Mouse (Mus musculus) ZHBTc4 (cell line): ENCODE results near the gene Plekhg1.
A peak's percentile ranks its signal among the peaks of the same experiment; 100 is the strongest.

Source experiments
- DNase-seq: peaks from one replicate; pipeline ENCODE4 v3.0.0-alpha.2; 2011; ENCODE audit warnings: low read depth, low spot score

The Plekhg1 gene

GRCm38 (mm10) chr10:3829472-3829871, 89.3 kb downstream of the Plekhg1 start:
- DNase-seq = no peak

- no peak for DNase-seq
These were observed 90.5 kb downstream of the Plekhg1 start for GRCm38 (mm10) chr10:3830618-3831017.

GRCm38 (mm10) chr10:3831597-3832351, 91.6 kb downstream of the Plekhg1 start:
- DNase-seq = no peak

GRCm38 (mm10) chr10:3834060-3834459, 93.9 kb downstream of the Plekhg1 start:
- DNase-seq = peak; percentile 35

GRCm38 (mm10) chr10:3834678-3835077, 94.5 kb downstream of the Plekhg1 start:
- peak; percentile 48 for DNase-seq

- no peak for DNase-seq
These were observed 95.5 kb downstream of the Plekhg1 start for GRCm38 (mm10) chr10:3835616-3836015.

GRCm38 (mm10) chr10:3839748-3840432, 99.7 kb downstream of the Plekhg1 start:
- DNase-seq = no peak

- no peak for DNase-seq
These were observed 104.3 kb downstream of the Plekhg1 start for GRCm38 (mm10) chr10:3844430-3844829.

GRCm38 (mm10) chr10:3847021-3847420, 106.9 kb downstream of the Plekhg1 start:
- no peak for DNase-seq

GRCm38 (mm10) chr10:3851461-3851860, 111.3 kb downstream of the Plekhg1 start:
- DNase-seq = no peak

- DNase-seq = no peak
These were observed 112.6 kb downstream of the Plekhg1 start for GRCm38 (mm10) chr10:3852733-3853132.

- DNase-seq = no peak
These were observed 117.7 kb downstream of the Plekhg1 start for GRCm38 (mm10) chr10:3857912-3858311.

GRCm38 (mm10) chr10:3858437-3858836, 118.3 kb downstream of the Plekhg1 start:
- no peak for DNase-seq

GRCm38 (mm10) chr10:3858961-3859714, 119.0 kb downstream of the Plekhg1 start:
- DNase-seq = no peak

GRCm38 (mm10) chr10:3863411-3864195, 123.4 kb downstream of the Plekhg1 start:
- peak; percentile 27 for DNase-seq

GRCm38 (mm10) chr10:3864196-3864540, 124.0 kb downstream of the Plekhg1 start:
- DNase-seq = no peak

GRCm38 (mm10) chr10:3867298-3867697, 127.1 kb downstream of the Plekhg1 start:
- DNase-seq = peak; percentile 54

- DNase-seq = no peak
These were observed 130.7 kb downstream of the Plekhg1 start for GRCm38 (mm10) chr10:3870828-3871227.

- DNase-seq = peak; percentile 67
These were observed 133.3 kb downstream of the Plekhg1 start for GRCm38 (mm10) chr10:3873467-3873866.

GRCm38 (mm10) chr10:3877852-3878535, 137.8 kb downstream of the Plekhg1 start:
- DNase-seq = no peak

GRCm38 (mm10) chr10:3881179-3881578, 141.0 kb downstream of the Plekhg1 start:
- peak; percentile 78 for DNase-seq
